Mouse (Mus musculus): ENCODE measurements at regions not wholly inside any gene's neighbourhood (a gene's known extent, or its start where the extent isn't known, plus 50 kb on each side); places are given as distances from the start of the nearest gene placed in this dataset.

GRCm38 (mm10) chr16:21295956-21296733, 91.6 kb downstream of the Ephb3 start:
- peak; percentile 45 for DNase-seq (ENCODE audit: low read depth)

GRCm38 (mm10) chr16:21296786-21297185, 92.2 kb downstream of the Ephb3 start:
- TF ChIP-seq POLR2A (IDR thresholded peaks at IDR 0.05; ENCODE audit: borderline replicate concordance, extremely low read depth, insufficient read depth, insufficient read length, poor library complexity, severe bottlenecking) (no peak), CTCF (IDR thresholded peaks at IDR 0.05; ENCODE audit: borderline replicate concordance, extremely low read depth, insufficient read depth, insufficient read length) (no peak)
- no peak for DNase-seq (ENCODE audit: low read depth)

More at GRCm38 (mm10) chr16:21295956-21296733, 91.6 kb downstream of the Ephb3 start:
- TF ChIP-seq POLR2A (IDR thresholded peaks at IDR 0.05; ENCODE audit: borderline replicate concordance, extremely low read depth, insufficient read depth, insufficient read length, poor library complexity, severe bottlenecking) = no peak
- TF ChIP-seq CTCF (IDR thresholded peaks at IDR 0.05; ENCODE audit: borderline replicate concordance, extremely low read depth, insufficient read depth, insufficient read length) = no peak

GRCm38 (mm10) chr16:21298866-21299265, 94.3 kb downstream of the Ephb3 start:
- TF ChIP-seq POLR2A (IDR thresholded peaks at IDR 0.05; ENCODE audit: borderline replicate concordance, extremely low read depth, insufficient read depth, insufficient read length, poor library complexity, severe bottlenecking) = no peak
- no peak for TF ChIP-seq CTCF (IDR thresholded peaks at IDR 0.05; ENCODE audit: borderline replicate concordance, extremely low read depth, insufficient read depth, insufficient read length)

GRCm38 (mm10) chr16:21305859-21306258, 101.3 kb downstream of the Ephb3 start:
- TF ChIP-seq POLR2A (IDR thresholded peaks at IDR 0.05; ENCODE audit: borderline replicate concordance, extremely low read depth, insufficient read depth, insufficient read length, poor library complexity, severe bottlenecking) = no peak
- no peak for TF ChIP-seq CTCF (IDR thresholded peaks at IDR 0.05; ENCODE audit: borderline replicate concordance, extremely low read depth, insufficient read depth, insufficient read length)
- DNase-seq (ENCODE audit: low read depth) = no peak

More at GRCm38 (mm10) chr16:21298866-21299265, 94.3 kb downstream of the Ephb3 start:
- no peak for DNase-seq (ENCODE audit: low read depth)

GRCm38 (mm10) chr16:21308513-21308912, 104.0 kb downstream of the Ephb3 start:
- DNase-seq (ENCODE audit: low read depth) = no peak
- TF ChIP-seq POLR2A (IDR thresholded peaks at IDR 0.05; ENCODE audit: borderline replicate concordance, extremely low read depth, insufficient read depth, insufficient read length, poor library complexity, severe bottlenecking) (no peak), CTCF (IDR thresholded peaks at IDR 0.05; ENCODE audit: borderline replicate concordance, extremely low read depth, insufficient read depth, insufficient read length) (no peak)

GRCm38 (mm10) chr16:21310636-21311615, 106.4 kb downstream of the Ephb3 start:
- TF ChIP-seq CTCF (IDR thresholded peaks at IDR 0.05; ENCODE audit: borderline replicate concordance, extremely low read depth, insufficient read depth, insufficient read length) = no peak
- no peak; the same call in 1 of the 2 replicates for TF ChIP-seq POLR2A (IDR thresholded peaks at IDR 0.05; ENCODE audit: borderline replicate concordance, extremely low read depth, insufficient read depth, insufficient read length, poor library complexity, severe bottlenecking)

GRCm38 (mm10) chr16:21311781-21312180, 107.2 kb downstream of the Ephb3 start:
- TF ChIP-seq CTCF (IDR thresholded peaks at IDR 0.05; ENCODE audit: borderline replicate concordance, extremely low read depth, insufficient read depth, insufficient read length) (no peak), POLR2A (IDR thresholded peaks at IDR 0.05; ENCODE audit: borderline replicate concordance, extremely low read depth, insufficient read depth, insufficient read length, poor library complexity, severe bottlenecking) (no peak)
- DNase-seq (ENCODE audit: low read depth) = no peak

More at GRCm38 (mm10) chr16:21310636-21311615, 106.4 kb downstream of the Ephb3 start:
- peak; percentile 88 for DNase-seq (ENCODE audit: low read depth)

- DNase-seq (ENCODE audit: low read depth) = peak; percentile 65
- no peak for TF ChIP-seq POLR2A (IDR thresholded peaks at IDR 0.05; ENCODE audit: borderline replicate concordance, extremely low read depth, insufficient read depth, insufficient read length, poor library complexity, severe bottlenecking)
- TF ChIP-seq CTCF (IDR thresholded peaks at IDR 0.05; ENCODE audit: borderline replicate concordance, extremely low read depth, insufficient read depth, insufficient read length) = no peak
These were observed 107.2 kb upstream of the Vps8 start for GRCm38 (mm10) chr16:21315751-21316151.

GRCm38 (mm10) chr16:21318009-21318639, 104.8 kb upstream of the Vps8 start:
- TF ChIP-seq POLR2A (IDR thresholded peaks at IDR 0.05; ENCODE audit: borderline replicate concordance, extremely low read depth, insufficient read depth, insufficient read length, poor library complexity, severe bottlenecking) (no peak), CTCF (IDR thresholded peaks at IDR 0.05; ENCODE audit: borderline replicate concordance, extremely low read depth, insufficient read depth, insufficient read length) (no peak)
- DNase-seq (ENCODE audit: low read depth) = no peak

GRCm38 (mm10) chr16:21318640-21319365, 104.1 kb upstream of the Vps8 start:
- TF ChIP-seq CTCF (IDR thresholded peaks at IDR 0.05; ENCODE audit: borderline replicate concordance, extremely low read depth, insufficient read depth, insufficient read length) (no peak), POLR2A (IDR thresholded peaks at IDR 0.05; ENCODE audit: borderline replicate concordance, extremely low read depth, insufficient read depth, insufficient read length, poor library complexity, severe bottlenecking) (no peak)
- DNase-seq (ENCODE audit: low read depth) = no peak
